Mouse (Mus musculus) ovary, postnatal 14 days (tissue): ENCODE measurements around the gene Asic3.

ENCODE experiments used
- DNase-seq: peaks from one replicate; pipeline ENCODE4 v3.0.0; 2022; ENCODE audit warnings: low spot score

The Asic3 gene

GRCm38 (mm10) chr5:24452030-24452690 is 39.0 kb downstream of the Asic3 start, which contains the start of gene Agap3:
Gene Agap3, plus strand, starts transcription at chr5:24452177.
- no peak for DNase-seq

DNA sequence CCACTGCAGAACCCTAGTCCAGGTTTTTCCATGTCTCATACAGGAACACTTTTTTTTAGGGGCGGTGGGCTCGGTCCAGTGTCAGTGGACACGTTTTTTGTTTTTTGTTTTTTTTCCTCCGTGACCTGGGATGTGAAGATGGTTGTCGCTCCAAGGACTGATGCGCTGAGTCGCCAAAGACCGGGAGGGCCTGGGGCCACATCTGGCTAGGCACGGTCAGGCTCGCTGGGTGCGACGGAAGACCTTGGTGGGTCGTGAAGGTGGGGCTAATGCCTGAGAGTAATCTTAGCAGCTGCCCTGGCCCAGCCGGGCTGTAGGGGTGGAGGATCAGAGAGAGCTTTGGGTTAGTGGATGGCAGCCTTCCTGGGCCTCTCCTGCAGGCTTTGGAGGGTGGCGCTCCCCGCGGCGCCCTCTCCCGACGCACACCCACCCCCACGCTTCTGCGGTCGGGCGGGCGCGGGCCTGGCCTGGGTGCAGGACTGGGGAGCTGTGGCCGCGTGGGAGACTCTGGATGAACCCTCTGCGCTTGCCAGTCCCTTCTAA is 39.6 kb downstream of the Asic3 start:
- no peak for DNase-seq

GRCm38 (mm10) chr5:24453283-24453984 is 40.2 kb downstream of the Asic3 start:
- DNase-seq = no peak

GRCm38 (mm10) chr5:24453985-24454303 is 40.8 kb downstream of the Asic3 start:
- DNase-seq = no peak

GRCm38 (mm10) chr5:24455076-24455475 is 41.9 kb downstream of the Asic3 start:
- DNase-seq = no peak

DNA sequence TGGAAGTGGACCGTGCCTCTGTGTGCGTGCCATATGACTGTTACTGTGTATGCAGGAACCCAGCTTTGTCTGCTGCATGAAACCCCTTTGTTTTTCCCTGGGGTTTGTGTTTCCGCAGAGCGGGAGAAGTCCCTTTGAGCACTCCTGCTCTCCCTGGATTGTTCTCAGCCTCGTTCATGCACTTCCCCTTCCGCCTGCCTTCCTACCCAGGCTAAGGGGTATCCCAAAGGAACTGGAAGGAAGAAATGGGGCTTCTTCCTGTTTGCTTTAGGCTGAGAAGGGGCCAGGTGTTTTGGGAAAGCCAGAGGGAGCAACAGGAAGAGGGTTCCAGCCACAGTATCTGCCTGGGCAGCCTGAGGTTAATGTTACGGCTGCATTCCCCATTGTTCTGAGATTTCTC is 42.4 kb downstream of the Asic3 start:
- no peak for DNase-seq

- no peak for DNase-seq
These were observed 53.6 kb downstream of the Asic3 start for GRCm38 (mm10) chr5:24466762-24467161.
